Mouse (Mus musculus): Measurements from ENCODE around the gene 1810065E05Rik.

DNA sequence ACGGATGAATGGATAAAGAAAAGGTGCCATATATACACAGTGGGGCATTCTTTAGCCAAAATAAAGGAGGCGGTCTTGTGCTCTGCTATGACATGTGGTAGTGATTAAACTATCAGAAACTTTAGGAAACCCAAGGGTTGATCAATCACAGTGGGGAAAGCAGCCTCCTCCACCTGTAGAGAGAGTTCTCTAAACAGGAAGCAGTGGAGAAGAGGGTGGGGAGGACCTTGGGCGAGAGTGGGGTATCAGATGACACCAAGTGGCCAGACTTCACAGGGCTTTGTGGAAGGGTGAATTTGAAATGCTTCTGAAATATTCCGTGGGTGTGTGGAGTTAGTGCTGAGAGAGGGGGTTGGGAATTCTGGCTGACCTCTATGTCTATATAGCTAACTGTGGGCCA lies 32.7 kb downstream of the 1810065E05Rik start:
- no peak for TF ChIP-seq POLR2A (IDR thresholded peaks at IDR 0.05; ENCODE audit: extremely low read depth, insufficient read depth, low read length)
- TF ChIP-seq CTCF (IDR thresholded peaks at IDR 0.05; ENCODE audit: low read depth, low read length): no peak
